Mouse (Mus musculus) CD8-positive naive resting alpha-beta T cell, adult 2 months (primary cell): Measurements from ENCODE around the gene Unc93a2.
"Not testable (repeated sequence)": the region's sequence is repeated elsewhere in the genome, so short reads cannot be mapped to it uniquely, and the experiment has no call there.

Source experiments
- DNase-seq, 2 experiments: peaks; one replicate each; pipeline ENCODE4 v3.0.0; 2022; ENCODE audit warnings: low read depth in 2 of 2, low spot score in 2 of 2

The Unc93a2 gene

DNA sequence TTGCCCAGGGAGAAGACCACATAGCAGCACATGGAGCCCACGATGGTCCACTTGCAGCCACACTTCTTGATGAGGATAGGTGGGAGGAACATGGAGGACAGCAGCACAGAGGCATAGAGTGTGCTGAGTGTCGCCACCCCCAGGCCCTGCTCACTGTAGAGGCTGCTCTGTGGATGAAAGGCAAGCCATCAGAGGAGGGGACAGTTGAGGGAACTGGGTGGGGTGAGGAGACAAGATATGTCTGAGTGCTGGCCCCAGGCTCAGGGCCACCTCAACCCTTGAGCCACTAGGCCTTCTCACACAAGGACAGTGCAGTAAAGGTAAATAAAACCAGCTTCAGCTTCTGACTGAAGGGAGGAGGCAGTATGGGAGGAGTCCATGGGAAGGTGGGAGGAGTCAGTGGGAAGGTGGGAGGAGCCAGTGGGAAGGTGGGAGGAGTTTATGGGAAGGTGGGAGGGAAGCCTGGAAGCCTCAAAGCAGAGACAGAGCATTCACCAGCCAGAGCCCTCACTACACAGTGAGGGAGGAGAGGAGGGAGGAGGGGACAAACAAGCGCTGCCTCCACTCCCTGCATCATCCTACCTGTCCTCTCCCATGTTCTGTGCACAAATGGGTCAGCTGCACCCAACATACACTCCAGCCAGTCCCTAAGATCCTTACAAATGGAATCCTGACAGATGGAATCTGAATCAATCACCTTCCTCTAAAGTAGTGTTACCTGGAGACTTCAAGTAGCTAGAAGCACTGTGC, 8.1 kb downstream of the Unc93a2 start:
- not testable (repeated sequence) for DNase-seq

- DNase-seq: not testable (repeated sequence)
Measured at GRCm38 (mm10) chr17:7371879-7372278, 13.4 kb downstream of the Unc93a2 start, which contains the start of gene Gm49630. Gene Gm49630, minus strand, starts transcription at chr17:7371979.

DNA sequence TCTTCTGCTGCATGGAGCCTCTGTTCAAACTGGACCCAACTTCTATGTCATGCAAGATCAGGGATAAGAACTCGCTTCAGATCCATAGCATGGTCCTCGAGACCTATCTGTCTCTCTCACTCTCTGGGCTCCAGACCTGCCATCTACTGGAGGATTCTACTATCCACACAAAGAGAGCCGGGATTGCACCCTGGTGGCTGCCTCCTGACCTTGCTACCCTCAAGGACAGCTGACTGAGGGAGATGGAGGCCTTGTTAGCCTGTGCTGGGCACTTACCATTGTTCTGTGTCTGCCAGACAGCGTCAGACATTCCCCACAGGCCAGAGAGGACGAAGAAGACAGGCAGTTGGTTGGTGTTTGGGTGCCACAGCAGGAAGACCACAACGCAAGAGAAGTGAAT, 15.9 kb downstream of the Unc93a2 start:
- not testable (repeated sequence) for DNase-seq

DNA sequence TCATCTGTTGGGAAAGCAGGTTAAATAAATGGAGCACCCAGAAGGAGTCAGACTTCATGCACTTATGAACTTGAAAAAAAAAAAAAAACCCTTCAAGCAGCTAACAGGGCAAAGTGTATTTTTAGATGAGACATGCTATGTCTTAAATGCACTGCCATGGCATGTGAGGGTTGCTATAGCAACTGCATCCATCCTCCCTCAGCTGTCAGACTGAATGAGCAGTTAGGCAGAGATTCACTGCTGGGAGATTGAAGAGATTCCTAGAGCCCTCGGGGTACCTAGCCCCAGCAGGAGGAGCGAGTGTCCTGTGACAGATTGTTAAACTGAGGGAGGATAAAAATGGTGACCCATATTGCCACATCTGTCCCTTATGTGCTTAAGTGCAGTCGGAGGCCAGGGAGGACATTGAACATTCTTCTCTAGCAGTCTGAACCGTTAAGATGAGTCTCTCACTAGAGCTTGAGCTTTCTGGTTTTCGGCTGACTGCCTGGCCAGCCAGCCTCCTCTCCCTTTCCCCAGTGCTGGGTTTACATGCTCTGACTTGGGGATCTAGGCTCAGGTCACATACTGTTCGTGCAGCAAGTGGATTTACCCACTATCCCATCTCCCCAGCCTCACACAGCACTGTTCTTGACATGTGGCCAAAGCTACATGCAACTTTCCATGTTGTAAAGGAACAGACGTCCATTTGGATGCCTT, 18.4 kb downstream of the Unc93a2 start:
- not testable (repeated sequence) for DNase-seq

- not testable (repeated sequence) for DNase-seq
Measured at GRCm38 (mm10) chr17:7366265-7366664, 19.0 kb downstream of the Unc93a2 start.

DNA sequence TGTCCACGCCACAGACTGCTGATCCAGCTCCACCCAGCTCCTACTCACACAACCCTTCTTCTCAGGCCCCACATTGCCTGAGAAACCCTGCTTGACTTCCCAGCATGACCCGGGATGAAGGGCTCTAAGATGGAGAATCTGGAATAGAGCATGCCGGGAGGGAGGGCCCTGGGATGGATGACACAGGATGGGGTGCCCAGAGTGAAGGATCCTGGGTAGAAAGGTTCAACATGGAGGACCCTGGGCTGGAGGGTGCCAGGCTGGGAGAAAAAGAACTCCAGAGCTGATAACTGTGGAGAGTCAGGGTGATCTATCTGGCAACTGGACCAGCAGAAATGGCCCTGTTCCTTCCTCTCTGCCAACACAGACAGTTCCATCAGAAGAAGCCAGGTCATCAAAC, 19.6 kb downstream of the Unc93a2 start:
- DNase-seq: not testable (repeated sequence)

GRCm38 (mm10) chr17:7360749-7361465, 24.4 kb downstream of the Unc93a2 start:
- DNase-seq: not testable (repeated sequence)

DNA sequence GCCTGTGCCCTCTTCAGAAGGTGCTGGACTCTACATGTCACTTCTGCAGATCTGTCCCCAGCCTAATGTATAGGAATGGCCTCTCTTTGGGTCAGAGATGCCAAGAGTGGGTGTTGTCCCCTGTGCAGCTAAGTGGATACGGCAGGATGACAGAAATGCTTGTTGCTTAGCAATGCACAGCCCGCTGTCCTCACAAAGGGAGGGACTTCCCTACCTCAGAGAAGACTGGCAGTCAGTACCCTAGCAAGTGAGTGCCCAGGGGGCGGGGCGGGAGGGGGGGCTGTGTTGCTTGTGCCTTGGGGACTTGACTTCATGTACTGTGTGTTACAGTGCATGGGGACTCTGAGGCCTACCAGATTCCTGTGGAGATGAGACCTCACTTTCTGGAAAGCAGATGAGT, 25.5 kb downstream of the Unc93a2 start:
- not testable (repeated sequence) for DNase-seq

DNA sequence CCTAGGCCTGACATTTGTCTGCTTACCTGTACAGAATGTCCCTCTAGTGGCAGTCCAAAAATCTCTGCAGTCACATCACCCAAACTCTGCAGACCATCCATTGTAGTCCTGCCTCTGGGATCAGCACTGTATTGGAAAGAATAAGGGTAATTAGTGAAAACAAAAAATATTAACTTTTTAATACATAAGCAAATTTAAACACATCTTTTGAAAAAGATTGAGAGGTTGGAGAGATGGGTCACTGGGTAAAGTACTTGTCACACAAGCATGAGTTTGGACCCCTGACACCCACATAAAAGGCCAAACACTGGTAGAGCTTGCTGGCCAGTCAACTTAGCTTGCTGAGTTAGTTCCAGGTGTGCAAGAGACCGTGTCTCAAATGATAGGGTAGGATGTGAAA, 32.7 kb downstream of the Unc93a2 start, which contains the start of gene Ttll2:
Gene Ttll2, minus strand, starts transcription at position 101 of the 400 bp plus-strand sequence.
- not testable (repeated sequence) for DNase-seq

DNA sequence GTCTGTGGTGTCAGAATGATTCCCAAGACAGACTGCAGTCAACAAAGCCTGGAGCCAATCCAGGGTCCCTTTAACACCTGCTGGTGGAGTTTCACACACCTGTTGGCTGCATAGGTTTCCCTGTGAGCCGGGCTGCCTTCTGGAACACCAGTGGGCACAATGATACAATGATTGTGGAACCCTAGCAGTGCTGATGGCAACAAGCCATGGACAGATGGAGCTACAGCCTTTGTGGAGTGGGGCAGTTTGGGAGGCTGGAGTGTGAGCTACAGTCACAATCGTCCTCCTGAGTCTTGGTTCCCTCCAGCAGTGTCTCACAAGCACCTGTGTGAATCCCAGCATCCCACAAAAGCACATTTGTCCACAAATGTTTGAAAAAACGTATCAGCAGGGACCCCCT, 36.5 kb downstream of the Unc93a2 start:
- DNase-seq: not testable (repeated sequence)

DNA sequence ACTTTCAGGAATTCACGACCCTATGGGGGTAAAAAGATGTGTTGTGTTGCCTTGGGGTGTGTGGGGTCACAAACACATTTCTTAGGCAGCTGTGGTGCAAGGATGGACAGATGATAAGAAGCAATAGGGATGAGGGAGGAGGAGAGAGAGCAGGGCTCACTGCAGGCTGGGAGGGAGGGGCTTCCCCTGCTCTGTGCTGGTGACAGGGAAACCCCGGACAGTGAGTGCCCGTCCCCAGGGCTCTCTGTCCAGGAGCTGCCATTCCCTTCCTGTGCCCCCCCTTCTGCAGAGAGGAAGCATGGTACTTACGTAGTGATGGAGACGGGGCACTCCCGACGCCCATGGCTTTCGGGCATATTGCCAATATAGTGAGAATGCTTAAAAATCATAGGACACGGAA, 47.9 kb downstream of the Unc93a2 start:
- DNase-seq: not testable (repeated sequence)

DNA sequence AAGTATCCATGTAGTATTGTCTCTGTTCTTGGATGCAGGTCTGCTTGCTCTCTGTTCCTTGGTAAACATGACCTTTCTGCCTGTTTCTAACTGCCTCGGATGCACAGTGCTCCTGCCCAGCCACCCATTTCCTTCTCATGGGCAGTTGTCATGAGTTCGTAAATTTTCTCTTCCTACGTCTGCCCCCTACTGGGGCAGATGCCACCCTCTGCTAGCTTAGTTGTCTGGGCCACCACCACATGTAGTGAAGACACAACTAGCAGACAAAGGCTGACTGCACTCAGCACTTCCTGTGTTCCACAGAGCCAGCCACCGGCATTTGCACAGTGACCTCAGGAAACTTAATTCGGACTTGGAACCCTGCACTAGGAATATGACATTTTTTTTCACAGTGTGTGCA, 52.5 kb downstream of the Unc93a2 start:
- DNase-seq: not testable (repeated sequence)

GRCm38 (mm10) chr17:7326415-7326814, 58.8 kb downstream of the Unc93a2 start:
- not testable (repeated sequence) for DNase-seq

DNA sequence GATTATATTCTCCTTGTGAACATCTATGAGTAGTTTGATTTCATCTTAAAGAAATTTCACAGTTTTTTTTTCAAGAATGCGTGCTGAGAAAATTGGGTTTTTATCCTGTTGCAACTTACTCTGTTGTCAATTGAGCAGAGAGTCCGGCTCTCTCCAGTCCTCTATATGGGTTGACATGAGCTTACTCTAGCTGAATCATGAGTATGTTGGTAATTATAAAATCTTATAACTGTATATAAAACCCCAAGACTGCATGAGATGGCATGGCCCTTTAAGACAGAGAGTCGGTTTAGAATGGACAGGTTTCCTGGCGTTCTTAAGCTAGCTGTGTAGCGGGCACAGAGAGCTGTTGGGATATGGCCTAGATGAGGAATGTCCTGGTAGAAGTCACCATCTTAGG, 60.9 kb downstream of the Unc93a2 start, which contains the start of gene Tcp10a:
Gene Tcp10a, plus strand, starts transcription at position 301 of the 400 bp plus-strand sequence.
- not testable (repeated sequence) for DNase-seq

GRCm38 (mm10) chr17:7319789-7320188, 65.5 kb downstream of the Unc93a2 start:
- not testable (repeated sequence) for DNase-seq

DNA sequence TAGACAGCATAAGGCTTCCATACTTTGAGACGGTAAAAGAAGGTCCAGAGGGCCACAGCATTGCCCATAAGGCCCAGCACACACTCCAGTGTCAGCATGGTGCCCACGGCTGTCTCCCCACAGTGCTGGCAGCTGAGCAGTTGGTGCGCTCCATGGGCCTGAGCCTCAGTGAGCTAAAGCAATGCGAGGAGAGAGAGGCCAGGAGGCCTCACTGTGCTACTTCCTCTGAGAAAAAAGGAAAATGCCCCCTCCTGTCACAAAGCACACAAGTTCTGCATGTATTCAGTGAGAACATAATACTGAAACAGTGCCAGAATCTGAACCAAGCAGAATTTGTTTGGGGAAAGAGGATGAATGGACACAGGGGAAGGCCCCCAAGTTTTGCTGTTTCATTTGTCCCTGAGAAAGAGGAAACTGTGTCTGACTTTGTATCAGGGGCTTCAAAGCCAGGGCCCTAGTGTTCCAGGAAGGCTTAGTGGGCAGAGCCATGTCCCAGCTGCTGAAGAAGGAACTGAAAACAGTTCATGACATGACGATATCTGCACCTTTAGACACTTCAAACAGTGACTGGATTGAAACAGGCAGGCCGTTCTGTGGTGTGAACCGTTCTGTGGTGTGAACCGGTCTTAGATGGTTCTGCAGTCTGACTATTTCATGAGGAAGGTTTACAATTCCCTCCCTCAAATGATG, 69.4 kb downstream of the Unc93a2 start:
- DNase-seq: not testable (repeated sequence)
